Mouse (Mus musculus) spleen, postnatal 10 days (tissue): Measurements from ENCODE around the gene Slc51b.
A peak's percentile ranks its signal among the peaks of the same experiment; 100 is the strongest.

ENCODE experiments used
- DNase-seq, 2 experiments: peaks; one replicate each; pipeline ENCODE4 v3.0.0; 2021 to 2022; ENCODE audit warnings: low spot score in 2 of 2

Gene Slc51b

GRCm38 (mm10) chr9:65408871-65409295 is 13.9 kb downstream of the Slc51b start:
- no peak for DNase-seq

GRCm38 (mm10) chr9:65407861-65408260 is 14.9 kb downstream of the Slc51b start:
- DNase-seq = no peak

GRCm38 (mm10) chr9:65407327-65407726 is 15.4 kb downstream of the Slc51b start:
- DNase-seq = no peak

DNA sequence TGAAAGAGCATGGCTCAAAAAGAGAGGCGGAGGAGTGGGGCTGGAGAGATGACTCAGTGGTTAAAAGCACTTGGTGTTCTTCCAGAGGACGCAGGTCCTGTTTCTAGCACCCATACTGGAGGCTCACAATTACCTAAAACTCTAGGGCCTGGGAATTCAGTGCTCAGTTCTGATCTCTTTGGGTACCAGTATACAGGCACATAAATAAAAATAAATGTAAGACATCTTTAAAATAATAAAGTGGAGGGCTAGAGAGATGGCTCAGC is 17.6 kb downstream of the Slc51b start:
- DNase-seq = no peak

- DNase-seq = peak in 1 of 2 experiments; percentile 32
Observed at GRCm38 (mm10) chr9:65404331-65405183, 18.2 kb downstream of the Slc51b start.

- no peak for DNase-seq
Observed at GRCm38 (mm10) chr9:65399934-65400333, 22.8 kb downstream of the Slc51b start.

GRCm38 (mm10) chr9:65398279-65398678 is 24.5 kb downstream of the Slc51b start, which contains the start of gene Rasl12:
Gene Rasl12, plus strand, starts transcription at chr9:65398506.
- peak; percentile 21 to 62 for DNase-seq

DNA sequence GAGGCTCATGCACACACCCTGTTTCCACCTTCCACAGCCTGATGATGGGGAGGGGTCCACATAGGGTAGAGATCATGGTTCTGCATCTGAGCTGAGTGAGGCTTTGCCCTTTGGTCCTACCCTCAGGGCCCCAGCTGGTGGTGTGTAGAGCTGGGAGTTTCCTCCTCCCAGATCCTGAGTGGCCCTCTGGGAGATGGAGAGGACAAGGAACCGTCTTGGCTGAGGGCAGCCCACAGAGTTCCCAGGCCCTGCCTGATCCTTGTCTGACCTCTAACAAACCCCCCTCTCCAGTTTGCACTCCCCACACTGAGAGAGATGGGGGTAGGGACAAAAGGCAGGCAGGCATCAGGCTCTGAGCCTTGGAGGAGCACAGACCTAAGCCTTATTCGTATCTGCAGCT is 28.4 kb downstream of the Slc51b start:
- DNase-seq = no peak

DNA sequence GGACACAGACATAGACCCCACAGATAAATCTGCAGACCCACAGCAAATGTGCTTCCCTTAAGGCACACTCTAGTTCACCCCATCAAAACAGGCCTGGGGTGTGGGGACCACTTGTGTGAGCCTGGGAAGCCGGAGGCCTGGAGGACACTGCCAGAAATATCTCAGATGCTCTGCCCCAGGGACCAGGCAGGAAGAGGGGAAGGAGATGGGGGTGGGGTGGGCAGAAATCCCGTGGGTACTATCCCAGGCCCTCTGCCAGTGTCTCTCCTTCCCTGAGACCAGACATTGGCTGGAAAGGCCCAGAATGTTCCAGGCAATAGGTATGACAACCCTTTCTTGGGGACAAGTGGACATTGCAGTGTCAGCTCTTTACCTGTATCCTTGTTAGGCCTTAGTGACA is 29.1 kb downstream of the Slc51b start:
- DNase-seq = no peak

DNA sequence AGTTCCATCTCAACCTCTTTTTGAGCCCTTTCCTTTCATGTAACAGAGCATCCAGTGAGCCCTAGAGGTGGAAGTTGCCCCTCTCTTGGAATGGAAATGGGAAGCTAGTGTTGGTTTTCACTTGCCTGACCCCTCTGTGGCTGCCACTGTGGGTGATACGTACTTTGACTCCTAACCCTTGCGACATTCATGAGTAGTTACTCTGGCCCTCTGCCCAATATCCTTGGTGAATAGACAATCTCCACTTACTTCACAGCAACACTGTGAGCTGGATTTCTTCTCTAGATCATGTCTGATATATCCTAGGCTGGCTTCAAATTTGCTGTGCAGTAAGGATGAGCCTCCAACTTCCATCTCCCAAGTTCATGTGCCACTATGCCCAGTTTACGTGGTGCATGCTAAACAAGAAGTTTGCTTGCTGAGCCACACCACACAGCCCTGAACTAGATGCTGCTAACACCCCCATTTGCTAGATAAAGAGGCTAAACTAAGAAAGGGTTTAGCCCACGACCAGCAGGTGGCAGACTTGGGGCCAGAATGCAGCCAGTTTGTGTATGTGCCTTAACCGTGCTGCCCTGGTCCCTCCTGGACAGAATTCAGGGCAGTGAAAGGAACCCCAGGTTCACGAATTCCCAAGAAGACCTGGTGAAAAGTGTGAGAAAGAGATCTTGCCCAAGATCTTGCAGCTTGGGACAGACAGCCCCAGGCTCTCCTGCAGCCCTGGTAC is 30.0 kb downstream of the Slc51b start:
- DNase-seq = peak; percentile 36 to 79

GRCm38 (mm10) chr9:65391613-65391964 is 31.2 kb downstream of the Slc51b start, which contains the start of gene Kbtbd13:
Gene Kbtbd13, minus strand, starts transcription at chr9:65391652.
- DNase-seq = no peak

- no peak for DNase-seq
Observed at GRCm38 (mm10) chr9:65390752-65391612, 31.8 kb downstream of the Slc51b start.

DNA sequence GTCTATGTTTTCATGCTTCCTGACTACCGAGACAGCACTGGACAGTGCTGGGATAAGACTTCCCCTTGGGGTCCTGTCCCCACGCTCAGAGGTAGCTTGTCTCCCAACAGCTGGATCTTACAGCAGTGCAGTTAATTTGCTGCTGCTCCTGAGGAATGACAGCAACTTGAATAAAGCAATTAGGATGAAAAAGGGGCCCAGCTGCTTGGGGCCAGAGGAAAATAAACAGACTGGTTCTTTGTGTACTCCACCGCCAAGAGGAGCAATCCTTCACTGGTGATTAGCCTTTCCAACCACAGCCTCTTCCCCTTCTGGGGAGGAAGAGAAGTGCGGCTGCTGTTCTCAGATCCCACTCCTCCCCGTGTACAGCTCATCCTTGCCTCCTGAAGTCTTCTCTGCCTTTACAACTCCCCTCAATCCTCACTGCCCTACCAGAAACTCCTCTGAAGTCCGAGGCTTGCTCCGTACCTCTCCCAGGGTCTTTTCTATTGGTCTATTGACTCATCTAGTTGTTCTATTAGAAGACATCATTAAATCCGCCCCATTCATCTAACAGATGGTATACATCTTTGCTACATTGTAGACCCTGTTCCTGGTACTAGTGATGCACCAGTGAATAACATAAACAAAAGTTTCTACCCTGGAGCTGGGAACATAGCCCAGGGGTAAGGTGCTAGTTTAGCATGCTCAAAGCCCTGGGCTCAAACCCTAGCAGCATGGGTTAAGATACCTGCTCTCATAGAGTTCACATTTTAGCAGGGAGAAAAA is 36.2 kb downstream of the Slc51b start:
- DNase-seq = no peak

GRCm38 (mm10) chr9:65384276-65384675 is 38.5 kb downstream of the Slc51b start:
- no peak for DNase-seq

DNA sequence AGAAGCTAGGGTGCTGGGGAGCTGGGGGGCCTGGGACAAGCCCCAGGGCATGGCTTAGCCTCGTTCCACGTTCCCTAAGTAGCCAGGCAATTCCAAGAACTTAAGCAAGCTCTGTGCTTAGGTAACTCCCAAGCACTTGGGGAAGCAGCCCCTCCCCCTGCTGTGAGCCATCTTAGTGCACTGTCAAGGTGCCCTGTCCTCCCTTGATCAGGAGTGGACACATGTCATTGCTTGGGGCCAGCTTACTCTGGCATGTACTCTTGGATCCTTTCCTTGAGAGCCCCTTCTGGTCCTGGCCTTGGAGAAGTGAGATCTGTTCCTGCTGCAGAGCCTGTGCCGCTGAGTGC is 40.0 kb downstream of the Slc51b start:
- no peak for DNase-seq

GRCm38 (mm10) chr9:65382031-65382750 is 40.6 kb downstream of the Slc51b start:
- DNase-seq = no peak

DNA sequence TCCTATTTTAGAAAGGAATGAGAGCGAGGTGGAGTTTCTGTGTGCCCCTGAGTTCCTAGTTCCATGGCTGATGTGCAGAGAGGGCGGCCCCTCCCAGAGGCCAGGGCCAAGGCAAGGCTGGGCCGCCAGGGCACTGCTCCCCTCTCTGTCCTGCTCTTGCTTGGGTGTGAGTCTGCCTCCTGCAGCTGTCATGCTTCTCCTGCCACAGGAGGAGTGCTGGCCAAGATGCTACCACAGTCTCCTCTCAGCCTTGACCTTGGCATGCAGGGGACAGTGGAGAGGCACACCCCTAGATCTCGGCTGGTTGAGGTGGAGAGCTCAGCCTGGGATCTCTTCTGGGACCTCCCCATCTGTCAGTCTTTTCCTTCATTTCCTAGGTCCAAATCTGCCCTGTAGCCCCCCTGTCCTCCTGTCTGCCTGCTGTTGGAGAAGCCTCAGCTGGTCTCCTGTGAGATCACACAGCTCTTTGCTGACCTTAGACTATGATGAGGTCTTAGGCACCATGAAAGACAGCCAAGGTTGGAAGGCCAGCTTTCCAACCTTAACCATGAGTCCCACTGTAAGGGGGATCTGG is 41.7 kb downstream of the Slc51b start:
- no peak for DNase-seq

GRCm38 (mm10) chr9:65375163-65375934 is 47.4 kb downstream of the Slc51b start:
- DNase-seq = no peak

DNA sequence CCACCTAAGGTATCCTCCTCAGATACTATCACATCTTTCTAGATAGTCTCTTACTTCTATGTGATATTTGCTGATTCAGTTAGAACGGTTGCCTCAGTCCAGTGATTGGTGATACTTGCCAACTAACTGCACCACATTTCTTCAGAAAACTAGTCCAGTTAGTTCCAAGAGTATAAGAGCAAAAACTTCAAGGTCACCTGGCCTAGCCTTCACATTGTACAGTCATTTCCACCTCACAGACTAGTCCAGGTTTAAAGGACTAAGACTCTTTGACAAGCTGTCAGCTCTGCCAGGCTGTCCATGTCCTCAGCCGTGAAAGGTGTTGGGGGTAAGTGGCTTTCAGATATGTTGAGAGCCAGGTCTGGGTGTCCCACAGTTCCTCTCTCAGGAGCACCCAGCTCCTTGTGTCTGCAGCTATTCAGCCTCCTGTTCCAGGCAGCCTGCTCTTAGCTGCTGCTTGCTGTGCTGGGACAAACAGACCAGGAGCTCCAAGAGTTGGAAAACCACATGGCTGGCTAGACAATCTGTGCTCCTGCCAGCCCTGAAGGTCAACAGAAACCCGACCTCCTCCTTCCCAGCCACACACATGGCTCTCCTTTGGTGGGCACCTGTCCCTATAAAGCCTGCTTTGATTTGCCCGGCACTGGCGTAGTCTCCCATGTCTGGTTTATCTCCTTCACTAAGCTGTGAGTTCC is 48.1 kb downstream of the Slc51b start:
- no peak for DNase-seq
